In genomic region chrX:7434268-7434667, GRCm38 (mm10) we compare ENCODE assay signal across 11 mouse cellular contexts.
"Had no signal": no experiment of that assay in that cellular context is flagged by ENCODE, and none has a peak within 500 bp of the region (broad histone marks: within the 10 kb centered on the region; RNA-seq: fewer than 3 reads in every experiment).

No protein-coding gene starts in this region.

- H3K4me3 ChIP-seq: limb, embryonic 10.5 days; liver, embryonic 15.5 days; megakaryocyte, embryonic 14.5 days; midbrain, embryonic 15.5 days had no signal

- H3K36me3 ChIP-seq: limb, embryonic 10.5 days; liver, embryonic 15.5 days; midbrain, embryonic 15.5 days had no signal

- H3K27ac ChIP-seq: limb, embryonic 10.5 days; liver, embryonic 15.5 days; midbrain, embryonic 15.5 days; stomach, postnatal 0 days had no signal

- ATAC-seq: midbrain, embryonic 15.5 days had no signal

- H3K27me3 ChIP-seq: liver, embryonic 15.5 days; midbrain, embryonic 15.5 days had no signal

- H3K4me1 ChIP-seq: liver, embryonic 15.5 days; midbrain, embryonic 15.5 days had no signal

- H3K9ac ChIP-seq: liver, embryonic 15.5 days; lung, embryonic 14.5 days; midbrain, embryonic 15.5 days had no signal

- H3K9me3 ChIP-seq: limb, embryonic 10.5 days; liver, embryonic 15.5 days; midbrain, embryonic 15.5 days had no signal

- DNase-seq: kidney, postnatal 10 days; right cerebral cortex, postnatal 25 days; thymus, postnatal 4 days had no signal

- H3K4me2 ChIP-seq: liver, embryonic 11.5 days; liver, embryonic 15.5 days; lung, embryonic 14.5 days; midbrain, embryonic 11.5 days; midbrain, embryonic 15.5 days had no signal
